Mouse (Mus musculus) heart, adult 2 months (tissue): Measurements from ENCODE around the gene Slc25a21. TPM values are rescaled to one million over a fixed set of nuclear protein-coding genes. Genes with fewer than 3 reads are reported as not detected.

Experiments
- DNase-seq, 2 experiments: peaks; one replicate each; pipeline ENCODE4 v3.0.0; 2021
- H3K27ac ChIP-seq: fragments of 200-600 bp; 2 replicates; pipeline ENCODE4 v1.8.1; 2022
- H3K27me3 ChIP-seq: fragments of 200-500 bp; 2 replicates; pipeline ENCODE4 v1.6.1; 2012; ENCODE audit warnings: mild to moderate bottlenecking, low read length, inconsistent platforms, mixed read lengths; ENCODE audit not compliant: control insufficient read depth, insufficient read depth
- H3K36me3 ChIP-seq: fragments of 200-500 bp; 2 replicates; pipeline ENCODE4 v1.6.1; 2012; ENCODE audit warnings: low read length, inconsistent platforms; ENCODE audit not compliant: control insufficient read depth, insufficient read depth
- H3K4me1 ChIP-seq: fragments of 200-500 bp; 2 replicates; pipeline ENCODE4 v1.6.1; 2011; ENCODE audit warnings: low read length; ENCODE audit not compliant: control insufficient read depth, insufficient read depth
- H3K4me3 ChIP-seq: fragments of 200-600 bp; 2 replicates; pipeline ENCODE4 v1.8.1; 2022
- H3K79me2 ChIP-seq: fragments of 200-500 bp; replicated peaks from 2 replicates; pipeline ENCODE4 v1.6.1; 2012; ENCODE audit warnings: mild to moderate bottlenecking, inconsistent platforms, low read length, moderate library complexity, mixed read lengths; ENCODE audit not compliant: control insufficient read depth, insufficient read depth
- H3K9ac ChIP-seq: fragments of 200-500 bp; 2 replicates; pipeline ENCODE4 v1.6.1; 2012; ENCODE audit warnings: low read depth, mild to moderate bottlenecking, control low read depth, inconsistent platforms, low read length, mixed read lengths
- CTCF ChIP-seq: fragments of 200-600 bp; IDR thresholded peaks from 2 replicates; pipeline ENCODE4 v1.8.1; 2022; ENCODE audit warnings: antibody characterized with exemption, mild to moderate bottlenecking, moderate library complexity
- EP300 ChIP-seq: fragments of 200-500 bp; IDR thresholded peaks from 2 replicates; pipeline ENCODE4 v1.6.1; 2011; ENCODE audit warnings: low read depth, low read length, control low read depth; ENCODE audit not compliant: insufficient read depth
- POLR2A ChIP-seq: fragments of 200-500 bp; IDR thresholded peaks from 2 replicates; pipeline ENCODE4 v1.6.1; 2011; ENCODE audit warnings: mild to moderate bottlenecking, low read depth, low read length, control low read depth; ENCODE audit not compliant: insufficient read depth
- WGBS: fragments of 180-500 bp; shearing (Covaris S2); methylation state at CpG from one replicate; pipeline ENCODE4 v1.1.7; 2018; 5-methylcytosine and 5-hydroxymethylcytosine counted together
- intact Hi-C: fragments of 180-260 bp; cut with DNase I; formaldehyde crosslinking; loops from one replicate; pipeline ENCODE4 v1.15.1; 2025
- polyA plus RNA-seq: library from polyadenylated mRNA; depleted of rRNA; stranded (reverse); fragments of >200 nt; gene quantifications from 2 replicates; pipeline ENCODE4 v1.2.3, GENCODE M21; 2012
- total RNA-seq, 2 experiments: library from RNA; stranded (reverse); gene quantifications; 2 replicates each; pipeline ENCODE4 v1.2.3; 2021

Slc25a21 gene
- total and polyA plus RNA-seq, 3 experiments, result 0.06 to 0.66 (median 0.34) TPM

- H3K27ac ChIP-seq, result no peak overlapping the region
- TF ChIP-seq CTCF, result no peak
- no peak for TF ChIP-seq EP300
- no peak for TF ChIP-seq POLR2A
- WGBS, result 55% methylated on average over 3 of the region's 3 CpGs
- H3K27me3 ChIP-seq, result no peaks in the 10 kb centered on the region
- no peaks in the 10 kb centered on the region for H3K36me3 ChIP-seq
- H3K9ac ChIP-seq, result no peak overlapping the region
- H3K4me3 ChIP-seq, result no peak overlapping the region
- DNase-seq, result no peak
- H3K4me1 ChIP-seq, result no peaks in the 10 kb centered on the region
- H3K79me2 ChIP-seq, result no peaks in the 10 kb centered on the region
- intact Hi-C loops, result no loop called here
Observed at GRCm38 (mm10) chr12:56851464-56851863, 345.8 kb downstream of the Slc25a21 start.

- 55% methylated on average over 1 of the region's 1 CpGs for WGBS
- intact Hi-C loops, result no loop called here
- TF ChIP-seq CTCF (no peak), POLR2A (no peak), EP300 (no peak)
- H3K79me2 ChIP-seq, result no peaks in the 10 kb centered on the region
- H3K9ac ChIP-seq, result no peak overlapping the region
- H3K27ac ChIP-seq, result no peak overlapping the region
- H3K4me3 ChIP-seq, result no peak overlapping the region
- H3K4me1 ChIP-seq, result no peaks in the 10 kb centered on the region
- no peak for DNase-seq
- no peaks in the 10 kb centered on the region for H3K36me3 ChIP-seq
- no peaks in the 10 kb centered on the region for H3K27me3 ChIP-seq
Observed at GRCm38 (mm10) chr12:56829945-56830344, 367.3 kb downstream of the Slc25a21 start.

- H3K4me3 ChIP-seq, result no peak overlapping the region
- H3K4me1 ChIP-seq, result no peaks in the 10 kb centered on the region
- H3K79me2 ChIP-seq, result no peaks in the 10 kb centered on the region
- DNase-seq, result no peak
- no peak for TF ChIP-seq EP300
- TF ChIP-seq POLR2A, result no peak
- TF ChIP-seq CTCF, result no peak
- 20% methylated on average over 5 of the region's 5 CpGs for WGBS
- intact Hi-C loops, result no loop called here
- H3K36me3 ChIP-seq, result no peaks in the 10 kb centered on the region
- H3K9ac ChIP-seq, result no peak overlapping the region
- no peaks in the 10 kb centered on the region for H3K27me3 ChIP-seq
- H3K27ac ChIP-seq, result no peak overlapping the region
Observed at GRCm38 (mm10) chr12:56829455-56829883, 367.8 kb downstream of the Slc25a21 start.

GRCm38 (mm10) chr12:56827808-56828384 is 369.4 kb downstream of the Slc25a21 start:
- H3K27me3 ChIP-seq, result no peaks in the 10 kb centered on the region
- no peaks in the 10 kb centered on the region for H3K79me2 ChIP-seq
- H3K36me3 ChIP-seq, result no peaks in the 10 kb centered on the region
- no peaks in the 10 kb centered on the region for H3K4me1 ChIP-seq
- intact Hi-C loops, result no loop called here
- no peak overlapping the region for H3K27ac ChIP-seq
- no peak for DNase-seq
- no peak overlapping the region for H3K4me3 ChIP-seq
- H3K9ac ChIP-seq, result no peak overlapping the region
- TF ChIP-seq POLR2A, result no peak
- TF ChIP-seq CTCF, result no peak
- TF ChIP-seq EP300, result no peak
- WGBS, result 87% methylated on average over 8 of the region's 8 CpGs

- Histone ChIP-seq H3K4me3 (no peak overlapping the region), H3K27me3 (no peaks in the 10 kb centered on the region), H3K27ac (no peak overlapping the region), H3K36me3 (no peaks in the 10 kb centered on the region), H3K9ac (no peak overlapping the region), H3K4me1 (no peaks in the 10 kb centered on the region), H3K79me2 (no peaks in the 10 kb centered on the region)
- intact Hi-C loops, result no loop called here
- DNase-seq, result no peak
- WGBS, result 56% methylated on average over 5 of the region's 5 CpGs
- TF ChIP-seq EP300 (no peak), CTCF (no peak), POLR2A (no peak)
Observed at GRCm38 (mm10) chr12:56824688-56825087, 372.6 kb downstream of the Slc25a21 start.

- no peak for DNase-seq
- no peak overlapping the region for H3K27ac ChIP-seq
- H3K4me3 ChIP-seq, result no peak overlapping the region
- no peaks in the 10 kb centered on the region for H3K4me1 ChIP-seq
- intact Hi-C loops, result no loop called here
- H3K27me3 ChIP-seq, result no peaks in the 10 kb centered on the region
- H3K9ac ChIP-seq, result no peak overlapping the region
- H3K36me3 ChIP-seq, result no peaks in the 10 kb centered on the region
- TF ChIP-seq CTCF (no peak), POLR2A (no peak), EP300 (no peak)
- 52% methylated on average over 2 of the region's 2 CpGs for WGBS
- H3K79me2 ChIP-seq, result no peaks in the 10 kb centered on the region
Observed at GRCm38 (mm10) chr12:56822122-56822521, 375.1 kb downstream of the Slc25a21 start.
